Mouse (Mus musculus) forebrain, postnatal 0 days (tissue): ENCODE data around the gene Gm20897. TPM values are rescaled to one million over a fixed set of nuclear protein-coding genes. Genes with fewer than 3 reads are reported as not detected.
"Not testable (repeated sequence)": the region's sequence is repeated elsewhere in the genome, so short reads cannot be mapped to it uniquely, and the experiment has no call there.

Source experiments
- ATAC-seq: fragments of 200-750 bp; cut with Nextera tagmentation; 2 replicates; pipeline ENCODE4 v1.8.0; 2017; ENCODE audit warnings: mild to moderate bottlenecking, moderate library complexity
- DNase-seq: peaks from one replicate; pipeline ENCODE4 v3.0.0-alpha.2; 2015
- H3K27ac ChIP-seq: fragments of 300-500 bp; sonication (generic); 2 replicates; pipeline ENCODE4 v1.5.1; 2014; ENCODE audit warnings: low read depth, mild to moderate bottlenecking, antibody characterized with exemption, low read length, moderate library complexity, mixed read lengths
- H3K27me3 ChIP-seq: fragments of 300-500 bp; sonication (generic); 2 replicates; pipeline ENCODE4 v1.6.1; 2014; ENCODE audit warnings: mild to moderate bottlenecking, low read length, mixed read lengths; ENCODE audit not compliant: insufficient read depth
- H3K36me3 ChIP-seq: fragments of 300-500 bp; sonication (generic); 2 replicates; pipeline ENCODE4 v1.6.1; 2014; ENCODE audit warnings: mild to moderate bottlenecking, moderate library complexity; ENCODE audit not compliant: insufficient read depth
- H3K4me1 ChIP-seq: fragments of 300-500 bp; sonication (generic); 2 replicates; pipeline ENCODE4 v1.6.1; 2014; ENCODE audit warnings: antibody characterized with exemption; ENCODE audit not compliant: insufficient read depth
- H3K4me2 ChIP-seq: fragments of 300-500 bp; sonication (generic); 2 replicates; pipeline ENCODE4 v1.6.1; 2014; ENCODE audit warnings: low read depth, mild to moderate bottlenecking, moderate library complexity
- H3K4me3 ChIP-seq: fragments of 300-500 bp; sonication (generic); 2 replicates; pipeline ENCODE4 v1.5.1; 2014; ENCODE audit warnings: low read depth, low read length, mixed read lengths
- H3K9ac ChIP-seq: fragments of 300-500 bp; sonication (generic); 2 replicates; pipeline ENCODE4 v1.6.1; 2014; ENCODE audit warnings: mild to moderate bottlenecking
- H3K9me3 ChIP-seq: fragments of 300-500 bp; sonication (generic); 2 replicates; pipeline ENCODE4 v1.6.1; 2016; ENCODE audit warnings: low read length
- WGBS: fragments of 180-500 bp; shearing (Covaris S2); extraction: QIAGEN DNeasy Blood & Tissue Kit; methylation state at CpG from one replicate; pipeline ENCODE4 v1.1.7; 2014; 5-methylcytosine and 5-hydroxymethylcytosine counted together
- polyA plus RNA-seq: library from polyadenylated mRNA; unstranded; fragments of >200 nt; fragmentation: Nextera tagmentation; extraction: Ambion mirVana; gene quantifications from 2 replicates; pipeline ENCODE4 v1.2.1, GENCODE M21; 2015
- total RNA-seq: library from RNA; depleted of rRNA; stranded (reverse); fragments of >200 nt; gene quantifications from 2 replicates; pipeline ENCODE4 v1.2.3, GENCODE M21; 2014; rRNA removed

Gene Gm20897
- total RNA-seq (not detected in 2 replicates), polyA plus RNA-seq (not detected in 2 replicates)

- DNase-seq, H3K27me3 ChIP-seq, H3K9ac ChIP-seq, H3K27ac ChIP-seq, H3K36me3 ChIP-seq, H3K4me3 ChIP-seq, H3K4me2 ChIP-seq, ATAC-seq, H3K4me1 ChIP-seq, H3K9me3 ChIP-seq: not testable (repeated sequence)
- 87% methylated on average over 4 of the region's 6 CpGs for WGBS
Measured at GRCm38 (mm10) chrY:38502138-38502537, at the start of gene Gm20897. Gm20897 (minus strand) TSS chrY:38502238.

Other genes with a start within 250 kb of the Gm20897 start
- not detected in 2 replicates for gene Gm21732, start 73.5 kb upstream of the Gm20897 start, total RNA-seq
- not detected in 2 replicates for gene Gm21732, start 73.5 kb upstream of the Gm20897 start, polyA plus RNA-seq